Mouse (Mus musculus): ENCODE measurements around the gene Psmb5. TPM values are rescaled to one million over a fixed set of nuclear protein-coding genes. Genes with fewer than 3 reads are reported as not detected.

Psmb5 gene
- polyA plus RNA-seq, 1 experiment from 2014 or later, result 370 TPM

DNA sequence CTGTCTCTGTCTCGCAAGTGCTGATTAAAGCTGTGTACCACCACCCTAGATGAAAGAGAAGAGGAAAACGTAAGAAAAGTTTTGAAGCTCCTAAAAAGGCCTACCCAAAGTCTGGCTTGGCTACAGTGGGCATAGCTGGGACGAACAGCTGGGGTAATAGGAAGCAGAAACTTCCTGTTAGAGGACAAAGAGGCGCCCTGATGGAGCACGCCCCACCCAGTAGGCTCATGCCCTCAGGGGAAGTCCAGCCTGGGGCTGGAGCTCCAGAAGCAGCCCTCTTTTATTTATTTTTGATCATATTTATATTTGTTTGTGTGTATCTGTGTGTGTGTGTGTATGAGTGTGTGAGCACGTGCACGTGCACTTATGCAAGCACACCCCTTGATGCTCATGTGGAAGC, 38.2 kb downstream of the Psmb5 start:
- Histone ChIP-seq H3K9me3 (no peaks in the 10 kb centered on the region), H3K27me3 (replicated peaks) (no peaks in the 10 kb centered on the region), H3K4me1 (peaks cover 15% of the 10 kb centered on the region), H3K27ac (no peak overlapping the region), H3K9ac (no peak overlapping the region), H3K36me3 (no peaks in the 10 kb centered on the region), H3K4me3 (replicated peaks) (no peak overlapping the region), H3K4me2 (no peak overlapping the region)
- ATAC-seq (ENCODE audit: insufficient read depth, low FRiP score, low read depth), result no peak
- WGBS, result 77% methylated on average over 7 of the region's 7 CpGs

DNA sequence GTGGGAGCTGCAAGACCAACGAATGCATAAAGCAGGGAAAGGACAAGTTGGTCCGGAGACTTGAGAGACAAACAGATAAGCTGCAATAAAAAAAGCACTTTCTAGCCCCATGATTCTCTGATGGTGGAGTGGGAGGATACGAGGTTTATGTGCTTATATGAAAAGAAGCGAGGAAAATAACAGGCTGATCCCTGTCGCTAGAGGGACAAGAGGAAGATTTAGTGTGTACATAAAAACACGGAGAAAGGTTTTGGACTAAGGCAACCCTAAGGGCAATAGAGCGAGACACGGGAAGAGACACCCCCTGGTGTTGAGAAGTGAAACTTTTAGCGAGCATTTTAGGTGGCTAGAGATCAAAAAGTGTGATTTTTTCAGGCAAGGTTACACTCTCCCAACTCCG, 39.8 kb downstream of the Psmb5 start:
- H3K4me1 ChIP-seq, result peaks cover 30% of the 10 kb centered on the region
- WGBS, result 0% methylated on average over 10 of the region's 10 CpGs
- H3K9ac ChIP-seq, result peak overlapping the region; percentile 0; the same call in 1 of the 2 replicates
- peak overlapping the region; percentile 85 for H3K4me2 ChIP-seq
- H3K9me3 ChIP-seq, result no peaks in the 10 kb centered on the region
- no peak for ATAC-seq (ENCODE audit: insufficient read depth, low FRiP score, low read depth)
- peak overlapping the region; percentile 94 for H3K27ac ChIP-seq
- no peaks in the 10 kb centered on the region for H3K36me3 ChIP-seq
- H3K4me3 ChIP-seq (replicated peaks), result peak overlapping the region; percentile 74
- H3K27me3 ChIP-seq (replicated peaks), result no peaks in the 10 kb centered on the region

DNA sequence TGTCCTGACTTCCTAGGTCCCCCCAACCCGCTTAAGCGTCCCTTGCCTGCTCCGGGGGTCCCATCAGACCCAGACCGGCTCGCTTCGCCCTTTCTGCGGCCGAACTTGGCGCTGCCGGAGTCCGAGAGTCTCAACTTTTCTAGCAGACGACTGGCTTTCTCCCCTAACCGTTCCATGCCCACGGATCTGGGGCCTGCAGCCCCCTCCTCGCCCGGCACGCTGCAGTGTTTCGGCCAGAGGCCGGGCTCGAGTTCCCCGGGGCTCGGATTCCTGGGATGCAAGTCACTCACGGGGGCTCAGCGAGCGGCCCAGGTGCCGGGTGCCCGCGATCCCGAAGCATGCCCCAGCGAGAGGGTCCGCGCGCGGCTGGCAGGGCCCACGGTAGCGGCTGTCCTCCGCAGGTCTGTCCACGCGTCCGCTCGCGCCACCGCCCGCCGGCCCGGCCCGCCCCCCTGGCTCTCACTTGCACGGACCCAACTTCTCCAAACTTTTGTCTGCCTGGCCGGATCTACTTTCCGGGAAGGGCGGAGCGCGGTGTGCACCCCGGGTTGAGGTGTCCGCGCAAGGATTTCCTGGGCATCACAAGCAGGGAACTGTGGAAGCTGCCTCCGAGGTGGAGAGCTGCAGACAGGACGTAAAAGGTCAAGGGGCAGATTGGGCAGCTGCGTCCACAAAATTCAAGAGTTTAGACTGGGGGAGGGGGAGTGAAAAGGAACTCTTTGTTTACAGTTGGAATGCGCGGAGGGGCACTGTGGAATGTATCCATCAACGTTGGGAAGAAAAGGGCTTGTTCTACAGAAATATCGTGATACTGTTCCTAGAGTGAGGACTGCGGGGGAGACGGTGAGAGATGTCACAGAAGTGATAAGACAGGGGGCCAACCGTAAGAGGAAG, 40.5 kb downstream of the Psmb5 start, which contains the start of gene Ajuba:
Gene Ajuba, minus strand, starts transcription at position 470 of the 894 bp plus-strand sequence.
- ATAC-seq (ENCODE audit: insufficient read depth, low FRiP score, low read depth), result peak; percentile 66

DNA sequence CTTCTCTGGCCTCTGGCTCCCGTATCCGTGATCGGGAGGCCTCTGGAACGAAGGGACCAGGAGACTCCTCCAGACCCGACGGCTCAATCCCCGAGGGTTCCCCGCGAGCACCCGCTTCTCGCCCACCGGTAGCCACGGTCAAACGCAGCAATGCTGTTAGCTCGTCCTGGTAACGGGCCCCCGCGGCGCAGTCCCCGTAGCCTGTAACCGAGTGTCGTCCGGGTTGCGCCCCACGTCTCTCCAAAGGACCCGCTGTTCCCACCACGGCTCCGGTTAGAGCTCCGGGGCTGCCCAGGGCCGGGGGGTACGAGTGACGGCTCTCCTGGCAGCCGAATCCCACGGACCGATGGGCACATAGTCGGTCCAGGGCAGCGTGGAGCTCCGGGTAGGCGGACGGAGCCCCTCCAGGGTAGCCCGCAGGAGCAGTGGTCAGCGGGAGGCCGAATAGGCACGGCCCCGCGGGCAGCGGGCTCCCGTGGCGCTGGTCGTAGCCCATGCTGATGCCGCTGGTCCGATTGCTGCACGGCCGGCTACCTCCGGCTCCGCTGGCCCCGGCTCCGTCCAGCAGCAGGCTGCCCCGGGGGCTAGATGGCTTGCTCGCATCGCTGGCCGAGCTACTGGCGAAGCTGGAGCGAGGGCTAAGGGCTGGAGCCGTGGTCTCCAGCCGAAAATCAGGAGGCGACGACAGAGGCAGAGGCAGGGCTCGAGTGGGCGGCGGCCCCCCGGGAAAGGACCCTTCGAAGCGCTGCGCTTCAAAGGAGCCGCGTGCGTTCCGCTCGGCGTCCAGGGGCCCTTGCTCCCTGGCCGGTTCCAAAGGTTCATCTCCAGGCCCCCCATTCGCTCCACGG, 41.4 kb downstream of the Psmb5 start:
- Histone ChIP-seq H3K27ac (peak overlapping the region; percentile 94), H3K27me3 (replicated peaks) (no peaks in the 10 kb centered on the region), H3K36me3 (no peaks in the 10 kb centered on the region; the same call in 1 of the 2 replicates), H3K4me3 (replicated peaks) (peak overlapping the region; percentile 74), H3K9me3 (no peaks in the 10 kb centered on the region), H3K4me2 (peak overlapping the region; percentile 85), H3K4me1 (peaks cover 35% of the 10 kb centered on the region), H3K9ac (peak overlapping the region; percentile 56)
- ATAC-seq (ENCODE audit: insufficient read depth, low FRiP score, low read depth), result no peak
- under 1% methylated on average over 84 of the region's 84 CpGs for WGBS

More for the DNA sequence above, 40.5 kb downstream of the Psmb5 start, which contains the start of gene Ajuba:
- H3K27ac ChIP-seq, result peak within 1 kb of the TSS; percentile 94
- no peaks in the 10 kb centered on the region for H3K9me3 ChIP-seq
- H3K4me1 ChIP-seq, result peaks cover 35% of the 10 kb centered on the region
- H3K4me3 ChIP-seq (replicated peaks), result peak within 1 kb of the TSS; percentile 74
- H3K4me2 ChIP-seq, result peak within 1 kb of the TSS; percentile 85
- no peaks in the 10 kb centered on the region for H3K36me3 ChIP-seq
- peak within 1 kb of the TSS; percentile 56 for H3K9ac ChIP-seq
- WGBS, result under 1% methylated on average over 66 of the region's 66 CpGs
- no peaks in the 10 kb centered on the region for H3K27me3 ChIP-seq (replicated peaks)

DNA sequence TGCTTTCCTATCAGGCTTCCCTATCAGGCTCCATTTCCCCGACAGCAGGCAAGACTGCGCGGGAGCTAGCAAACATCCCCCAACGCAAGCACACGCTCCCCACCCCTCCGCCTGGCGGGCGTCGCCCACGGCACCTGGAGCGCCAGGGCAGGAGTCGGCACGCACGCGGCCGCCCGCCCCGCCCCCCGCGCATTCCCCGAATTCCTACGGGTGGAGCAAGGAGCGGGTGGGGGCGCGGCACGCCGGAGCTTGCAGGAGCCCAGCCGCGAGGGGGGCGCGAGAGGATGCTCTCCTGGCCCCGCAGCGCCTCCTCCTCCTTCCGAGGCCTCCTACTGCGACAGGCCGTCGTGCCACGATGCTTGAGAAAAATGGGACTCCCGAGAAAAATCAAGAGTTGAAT, 42.2 kb downstream of the Psmb5 start:
- Histone ChIP-seq H3K9me3 (no peaks in the 10 kb centered on the region), H3K4me1 (peaks cover 35% of the 10 kb centered on the region), H3K27me3 (replicated peaks) (no peaks in the 10 kb centered on the region), H3K4me2 (peak overlapping the region; percentile 85), H3K27ac (peak overlapping the region; percentile 94), H3K4me3 (replicated peaks) (peak overlapping the region; percentile 74), H3K9ac (peak overlapping the region; percentile 56), H3K36me3 (peaks cover 7% of the 10 kb centered on the region; the same call in 1 of the 2 replicates)
- ATAC-seq (ENCODE audit: insufficient read depth, low FRiP score, low read depth), result peak; percentile 15
- WGBS, result under 1% methylated on average over 35 of the region's 39 CpGs

DNA sequence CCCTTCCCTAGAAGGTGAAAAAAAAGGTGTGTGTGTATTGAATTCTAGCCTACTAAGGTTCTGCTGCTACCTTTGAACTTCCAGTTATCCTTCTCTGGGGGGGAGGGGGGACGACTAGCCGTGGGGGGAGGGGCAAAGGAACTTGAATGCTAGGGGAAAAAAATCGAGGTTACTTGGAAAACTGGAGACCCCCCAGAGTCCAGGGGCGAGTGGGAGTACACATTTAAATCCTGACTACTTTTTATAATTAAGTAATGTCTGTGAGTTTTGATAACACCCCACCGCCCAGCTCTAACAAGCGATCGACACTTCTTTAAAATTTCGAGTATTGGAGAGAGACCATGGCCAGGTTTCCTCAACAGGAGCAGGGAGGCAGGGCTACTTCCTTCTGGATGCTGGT, 42.8 kb downstream of the Psmb5 start:
- peak overlapping the region; percentile 74 for H3K4me3 ChIP-seq (replicated peaks)
- no peaks in the 10 kb centered on the region for H3K27me3 ChIP-seq (replicated peaks)
- peak overlapping the region; percentile 85 for H3K4me2 ChIP-seq
- no peak for ATAC-seq (ENCODE audit: insufficient read depth, low FRiP score, low read depth)
- H3K36me3 ChIP-seq, result peaks cover 9% of the 10 kb centered on the region
- H3K27ac ChIP-seq, result peak overlapping the region; percentile 83
- H3K4me1 ChIP-seq, result peaks cover 38% of the 10 kb centered on the region
- peak overlapping the region; percentile 56; the same call in 1 of the 2 replicates for H3K9ac ChIP-seq
- H3K9me3 ChIP-seq, result no peaks in the 10 kb centered on the region
- whole genome bisulfite sequencing, result 5% methylated on average over 8 of the region's 8 CpGs

DNA sequence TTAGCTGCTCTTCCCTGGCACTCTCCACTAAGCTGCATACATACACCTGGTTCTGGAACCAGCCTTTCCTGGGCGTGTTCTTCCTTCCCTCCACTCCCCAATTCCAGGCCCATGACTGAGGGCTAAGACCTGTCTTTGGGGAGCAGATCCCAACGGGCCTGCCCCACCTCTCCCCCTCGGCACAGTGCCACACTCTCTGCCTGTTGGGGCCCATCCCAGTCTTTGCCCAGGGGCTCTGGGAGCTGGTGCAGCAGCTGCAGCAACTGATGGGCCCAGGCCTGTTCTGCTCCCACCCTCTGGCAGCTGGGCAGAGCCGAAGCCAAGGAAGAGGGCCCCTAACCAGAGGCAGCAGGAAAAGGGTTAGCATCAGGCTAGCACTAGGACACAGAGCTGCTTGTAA, 43.6 kb downstream of the Psmb5 start:
- ATAC-seq (ENCODE audit: insufficient read depth, low FRiP score, low read depth), result no peak
- H3K9me3 ChIP-seq, result no peaks in the 10 kb centered on the region
- peak overlapping the region; percentile 74 for H3K4me3 ChIP-seq (replicated peaks)
- peaks cover 43% of the 10 kb centered on the region for H3K4me1 ChIP-seq
- H3K4me2 ChIP-seq, result peak overlapping the region; percentile 85
- 15% methylated on average over 4 of the region's 4 CpGs for WGBS
- peaks cover 11% of the 10 kb centered on the region for H3K36me3 ChIP-seq
- H3K27ac ChIP-seq, result peak overlapping the region; percentile 83
- no peaks in the 10 kb centered on the region for H3K27me3 ChIP-seq (replicated peaks)
- no peak overlapping the region for H3K9ac ChIP-seq

DNA sequence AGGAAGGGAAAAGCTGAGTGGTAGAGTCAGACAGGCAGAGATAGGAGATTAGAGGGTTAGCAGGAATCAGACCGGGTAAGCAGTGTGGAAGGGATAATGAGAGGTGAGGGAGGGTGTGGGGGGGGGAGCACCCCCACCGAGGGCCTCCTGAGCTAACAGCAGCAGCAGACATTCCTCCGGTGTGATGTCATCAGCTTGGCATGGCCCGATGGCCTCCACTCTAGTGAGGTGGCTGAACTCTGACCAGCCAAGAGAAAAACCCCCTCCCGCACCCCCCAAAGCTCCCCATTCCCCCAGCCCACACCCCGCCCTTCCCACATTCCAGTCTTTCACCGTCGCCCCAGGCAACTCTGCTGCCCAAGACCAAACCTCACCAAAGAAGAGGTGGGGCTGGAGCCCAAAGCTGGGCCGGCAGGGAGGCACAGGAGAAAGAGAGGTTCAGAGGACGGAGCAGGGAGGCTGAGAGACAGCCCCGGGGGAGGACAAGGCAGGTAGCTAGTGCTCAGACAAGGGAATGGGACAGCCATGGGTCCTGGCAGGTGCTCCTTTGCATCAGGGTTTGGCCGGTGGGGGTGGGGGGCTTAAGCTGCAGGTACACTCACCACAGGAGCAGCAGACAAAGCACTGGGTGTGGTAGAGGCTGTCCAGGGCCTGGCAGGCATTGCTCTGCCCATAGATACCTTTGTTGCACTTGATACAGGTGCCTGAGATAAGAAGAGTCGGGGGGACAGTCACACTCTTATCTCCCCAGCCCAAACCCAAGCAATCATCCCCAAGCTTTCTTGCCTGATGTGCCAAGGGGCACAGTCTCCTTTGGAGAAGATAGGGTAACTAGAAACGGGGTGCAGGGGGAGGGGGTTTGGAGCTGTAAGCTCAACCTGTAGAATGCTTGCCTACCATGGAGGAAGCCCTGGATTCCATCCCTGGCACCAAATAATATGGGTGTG, 44.8 kb downstream of the Psmb5 start:
- Histone ChIP-seq H3K36me3 (peaks cover 16% of the 10 kb centered on the region), H3K27ac (peak overlapping the region; percentile 83), H3K27me3 (replicated peaks) (no peaks in the 10 kb centered on the region), H3K9me3 (no peaks in the 10 kb centered on the region), H3K4me2 (peak overlapping the region; percentile 85), H3K4me1 (peaks cover 41% of the 10 kb centered on the region), H3K9ac (peak overlapping the region; percentile 17; the same call in 1 of the 2 replicates), H3K4me3 (replicated peaks) (peak overlapping the region; percentile 74)
- ATAC-seq (ENCODE audit: insufficient read depth, low FRiP score, low read depth), result peak; percentile 61
- 15% methylated on average over 14 of the region's 14 CpGs for WGBS

DNA sequence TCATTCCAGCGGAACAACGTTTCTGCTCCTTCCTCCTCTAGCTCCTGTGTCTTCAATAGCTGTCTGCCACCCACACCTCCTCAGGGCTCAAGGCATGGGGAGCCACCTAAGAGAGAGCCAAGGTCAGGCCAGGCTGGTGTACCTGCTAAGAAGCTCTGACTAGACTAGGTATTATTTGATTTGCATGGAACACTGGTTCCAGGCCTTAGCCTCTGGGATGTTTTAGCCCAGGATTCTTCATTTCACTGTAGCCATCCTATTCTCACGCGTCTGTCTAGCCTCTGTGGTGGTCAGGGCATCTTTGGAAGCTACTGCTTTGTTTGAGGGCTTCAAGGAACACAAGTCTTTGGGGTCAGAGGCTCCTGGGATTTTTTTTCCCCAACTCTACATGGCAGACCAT, 45.7 kb downstream of the Psmb5 start:
- Histone ChIP-seq H3K4me3 (replicated peaks) (no peak overlapping the region), H3K27me3 (replicated peaks) (no peaks in the 10 kb centered on the region), H3K36me3 (peaks cover 24% of the 10 kb centered on the region), H3K4me1 (peaks cover 41% of the 10 kb centered on the region), H3K9ac (no peak overlapping the region), H3K27ac (peak overlapping the region; percentile 46), H3K4me2 (no peak overlapping the region), H3K9me3 (no peaks in the 10 kb centered on the region)
- no peak for ATAC-seq (ENCODE audit: insufficient read depth, low FRiP score, low read depth)
- WGBS, result 59% methylated on average over 4 of the region's 4 CpGs

DNA sequence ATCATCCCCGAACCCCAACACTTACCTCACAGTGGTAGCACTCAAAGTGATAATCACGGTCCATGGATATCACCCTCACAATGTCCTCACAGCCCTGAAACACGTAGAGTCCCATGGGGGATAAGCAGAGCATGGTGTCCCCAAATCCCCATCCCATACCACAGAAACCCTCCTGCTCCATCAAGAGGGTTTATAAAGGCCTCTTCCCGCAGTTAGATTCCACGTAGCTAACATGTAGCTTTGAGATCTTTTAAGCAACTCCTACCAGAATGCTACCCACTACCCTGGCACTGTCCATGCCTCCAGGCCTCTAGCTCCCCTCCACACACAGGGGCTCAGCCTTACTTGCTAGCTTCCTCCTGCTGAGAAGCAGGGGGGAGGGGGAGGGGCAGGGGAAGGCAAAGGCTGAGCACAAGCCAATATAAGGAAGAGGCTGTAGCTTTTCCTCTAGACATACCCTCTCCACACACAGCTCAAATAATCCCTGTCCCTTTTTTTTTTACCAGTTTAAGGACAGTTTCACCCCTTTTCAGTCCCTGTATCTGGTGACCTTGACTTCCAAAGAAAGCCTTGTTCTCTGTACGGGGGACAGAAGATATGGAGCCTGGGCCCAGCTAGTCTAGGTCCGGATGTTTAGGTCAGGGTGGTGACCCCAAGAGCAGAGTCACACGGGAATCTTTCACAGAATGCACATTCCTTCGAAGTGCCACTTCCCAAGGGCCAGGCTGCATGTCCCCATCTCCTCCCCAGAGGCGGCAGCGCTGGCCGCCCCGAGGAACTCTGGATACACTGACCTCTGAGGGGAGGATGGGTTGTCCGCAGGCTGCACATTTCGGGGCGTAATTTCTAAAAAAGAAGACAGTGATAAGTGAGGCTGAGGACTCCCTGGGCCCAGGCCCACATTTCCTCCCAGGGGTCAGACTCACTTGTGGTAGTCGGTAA, 48.1 kb downstream of the Psmb5 start:
- 57% methylated on average over 17 of the region's 17 CpGs for whole genome bisulfite sequencing
- Histone ChIP-seq H3K36me3 (peaks cover 24% of the 10 kb centered on the region), H3K4me2 (no peak overlapping the region), H3K27ac (no peak overlapping the region), H3K4me3 (replicated peaks) (no peak overlapping the region), H3K27me3 (replicated peaks) (no peaks in the 10 kb centered on the region), H3K9me3 (no peaks in the 10 kb centered on the region), H3K4me1 (peaks cover 31% of the 10 kb centered on the region), H3K9ac (no peak overlapping the region)
- no peak for ATAC-seq (ENCODE audit: insufficient read depth, low FRiP score, low read depth)
